Comparison of ENCODE assay signal across 17 mouse cellular contexts in the genomic region with DNA sequence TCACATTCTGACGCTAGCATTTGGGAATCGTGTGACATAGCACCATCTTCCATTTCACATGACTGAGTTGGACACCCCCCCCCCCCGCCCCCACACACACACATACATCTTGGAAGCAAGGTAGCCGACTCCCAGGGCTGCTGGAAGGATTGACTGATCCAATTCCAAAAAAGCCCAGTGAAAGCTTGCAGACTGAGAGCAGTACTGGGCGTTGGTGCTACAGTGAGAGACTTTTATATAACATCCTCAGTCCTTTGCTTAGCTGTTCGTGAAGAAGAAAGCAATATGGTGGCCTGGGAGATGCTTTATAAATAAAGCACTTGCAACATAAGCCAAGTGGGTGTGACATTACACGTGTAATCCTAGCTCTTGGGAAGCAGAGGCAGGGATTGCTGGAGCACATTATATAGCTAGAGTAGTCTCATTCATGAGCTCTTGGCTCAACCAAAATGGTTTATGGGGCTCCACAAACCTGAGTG.
"Had no signal": no experiment of that assay in that cellular context is flagged by ENCODE, and none has a peak within 500 bp of the region (broad histone marks: within the 10 kb centered on the region; RNA-seq: fewer than 3 reads in every experiment).

No protein-coding gene starts in this region.

- ATAC-seq: hindbrain, embryonic 16.5 days; inflammation-experienced regulatory T-cells, adult 6 months; intestine, embryonic 15.5 days; intestine, postnatal 0 days had no signal

- DNase-seq: gastrocnemius, adult 2 months; gastrocnemius, postnatal 10 days; gastrocnemius, postnatal 25 days; heart, adult 2 months; heart, postnatal 14 days; heart, postnatal 4 days; kidney, adult 18-20 months; kidney, adult 8-10 months; kidney, postnatal 10 days; kidney, postnatal 25 days; kidney, postnatal 4 days; liver; liver, embryonic 13.5 days had no signal
